Mouse (Mus musculus) liver, adult 2 months (tissue): ENCODE data around the gene Tff2. TPM values are rescaled to one million over a fixed set of nuclear protein-coding genes. Genes with fewer than 3 reads are reported as not detected.

Experiments used
- DNase-seq: peaks from one replicate; pipeline ENCODE4 v3.0.0-alpha.2; 2011; ENCODE audit warnings: low read depth, low spot score; ENCODE audit errors: extremely low read depth
- H3K27ac ChIP-seq: fragments of 200-500 bp; replicated peaks from 2 replicates; pipeline ENCODE4 v1.5.1; 2012; ENCODE audit warnings: low read depth, mild to moderate bottlenecking, control low read depth, inconsistent platforms, low read length; ENCODE audit not compliant: insufficient read depth
- H3K27me3 ChIP-seq: fragments of 200-500 bp; 2 replicates; pipeline ENCODE4 v1.6.1; 2012; ENCODE audit warnings: mild to moderate bottlenecking, moderate library complexity, low read length, inconsistent platforms; ENCODE audit not compliant: control insufficient read depth, insufficient read depth
- H3K36me3 ChIP-seq: fragments of 200-500 bp; 2 replicates; pipeline ENCODE4 v1.6.1; 2012; ENCODE audit warnings: low read length, inconsistent platforms; ENCODE audit not compliant: control insufficient read depth, insufficient read depth
- H3K4me1 ChIP-seq: fragments of 200-500 bp; 2 replicates; pipeline ENCODE4 v1.6.1; 2011; ENCODE audit warnings: low read length; ENCODE audit not compliant: control insufficient read depth, insufficient read depth
- H3K4me3 ChIP-seq: fragments of 200-500 bp; 2 replicates; pipeline ENCODE4 v1.5.1; 2011; ENCODE audit warnings: low read depth, mild to moderate bottlenecking, control low read depth, low read length, moderate library complexity; ENCODE audit not compliant: insufficient read depth
- H3K79me2 ChIP-seq: fragments of 200-500 bp; 2 replicates; pipeline ENCODE4 v1.6.1; 2012; ENCODE audit warnings: inconsistent platforms, mild to moderate bottlenecking, low read length, moderate library complexity; ENCODE audit not compliant: control insufficient read depth, insufficient read depth
- H3K9ac ChIP-seq: fragments of 200-500 bp; 2 replicates; pipeline ENCODE4 v1.6.1; 2012; ENCODE audit warnings: low read depth, mild to moderate bottlenecking, control low read depth, inconsistent platforms, low read length
- CTCF ChIP-seq: fragments of 200-500 bp; IDR thresholded peaks from 2 replicates; pipeline ENCODE4 v1.5.1; 2011; ENCODE audit warnings: low read depth, low read length, control low read depth
- POLR2A ChIP-seq: fragments of 200-500 bp; IDR thresholded peaks from 2 replicates; pipeline ENCODE4 v1.6.1; 2011; ENCODE audit warnings: low read length, control low read depth; ENCODE audit not compliant: insufficient read depth; ENCODE audit errors: extremely low read depth
- WGBS: fragments of 180-500 bp; shearing (Covaris S2); methylation state at CpG from one replicate; pipeline ENCODE4 v1.1.7; 2018; 5-methylcytosine and 5-hydroxymethylcytosine counted together
- polyA plus RNA-seq: library from polyadenylated mRNA; depleted of rRNA; stranded (reverse); fragments of >200 nt; gene quantifications from 2 replicates; pipeline ENCODE4 v1.2.3, GENCODE M21; 2012; rRNA removed
- total RNA-seq: library from RNA; depleted of rRNA; stranded (reverse); fragments of >200 nt; gene quantifications from 2 replicates; pipeline ENCODE4 v1.2.3, GENCODE M21; 2014; rRNA removed

Gene Tff2
- total RNA-seq (2.2 and 5.8 TPM in 2 replicates), polyA plus RNA-seq (0.25 TPM in 1 of 2 replicates, not detected in the other)

DNA sequence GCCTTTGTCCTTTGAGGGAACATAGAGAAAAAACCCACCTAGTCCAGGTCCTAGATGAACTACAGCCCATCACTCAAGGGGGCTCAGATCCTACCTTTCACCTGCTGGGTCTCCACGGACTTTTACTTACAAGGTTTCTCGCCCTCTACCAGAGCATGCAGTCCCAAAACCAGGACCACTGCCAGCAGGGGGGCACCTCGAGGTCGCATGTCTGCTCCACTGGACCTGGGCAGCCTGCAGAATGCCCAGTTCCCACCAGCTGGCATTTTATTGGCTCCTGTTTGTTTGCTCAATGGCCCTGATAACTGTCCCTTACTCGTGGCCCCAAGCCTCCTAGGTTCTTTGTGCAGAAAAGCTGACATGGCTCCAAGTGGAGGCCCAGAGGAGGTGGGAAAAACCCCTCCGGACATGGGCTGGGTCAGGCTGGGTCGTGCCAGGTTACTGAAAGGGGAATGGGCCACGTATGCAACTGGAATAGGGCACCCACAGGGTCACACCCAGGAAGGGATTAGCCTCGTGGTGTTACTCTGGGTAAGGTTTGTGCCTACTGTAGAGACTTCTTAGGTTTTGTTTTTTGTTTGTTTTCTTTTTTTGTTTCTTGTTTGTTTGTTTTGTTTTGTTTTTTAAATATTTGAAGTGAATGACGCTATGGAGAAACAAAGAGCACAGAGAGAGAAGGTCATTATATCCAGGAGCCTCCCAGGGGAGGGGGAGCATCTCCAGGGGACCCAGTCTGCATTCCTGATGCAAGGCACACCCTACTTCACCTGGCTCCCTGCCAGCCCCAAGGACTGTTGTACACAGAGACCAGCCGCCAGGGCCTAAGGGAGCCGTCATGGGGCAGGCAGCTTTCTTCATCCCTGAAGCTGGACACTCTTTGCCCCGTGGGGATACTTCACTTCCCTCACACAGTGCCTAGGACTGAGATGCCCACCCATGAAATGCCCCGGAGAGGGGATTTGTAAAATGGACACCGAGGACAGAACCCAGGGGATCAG lies at the start of gene Tff2:
Tff2 (minus strand) TSS at position 243 of the 998 bp plus-strand sequence.
- TF ChIP-seq POLR2A (no peak), CTCF (no peak)
- H3K36me3 ChIP-seq, result no peaks in the 10 kb centered on the region
- H3K9ac ChIP-seq, result no peak within 1 kb of the TSS
- no peak for DNase-seq
- H3K27me3 ChIP-seq, result no peaks in the 10 kb centered on the region
- no peaks in the 10 kb centered on the region for H3K4me1 ChIP-seq
- H3K4me3 ChIP-seq, result no peak within 1 kb of the TSS
- H3K79me2 ChIP-seq, result no peaks in the 10 kb centered on the region
- H3K27ac ChIP-seq, result no peak within 1 kb of the TSS
- WGBS, result 70% methylated on average over 15 of the region's 15 CpGs

DNA sequence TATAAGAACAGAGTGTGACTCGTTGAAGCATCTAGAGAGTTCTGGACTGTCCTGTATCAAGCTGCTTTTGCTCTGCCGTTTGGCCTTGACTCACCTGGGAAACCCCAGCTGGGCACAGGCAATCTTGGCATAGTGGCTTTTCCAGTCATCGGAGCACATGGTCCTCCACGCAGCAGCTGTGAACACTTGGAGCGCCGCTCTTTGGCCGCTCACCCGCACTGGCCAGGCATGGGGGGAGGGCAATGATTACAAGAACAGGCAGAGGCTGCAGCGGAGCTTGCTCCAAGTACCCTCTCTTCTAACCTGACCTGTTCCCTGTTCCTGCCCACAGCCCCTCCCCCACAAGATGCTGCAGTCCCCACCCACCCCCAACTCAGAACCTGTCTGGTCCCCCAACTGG lies 49.3 kb upstream of the Tff2 start:
- Histone ChIP-seq H3K4me1 (no peaks in the 10 kb centered on the region), H3K9ac (no peak overlapping the region), H3K79me2 (no peaks in the 10 kb centered on the region), H3K4me3 (no peak overlapping the region), H3K36me3 (no peaks in the 10 kb centered on the region), H3K27ac (no peak overlapping the region), H3K27me3 (no peaks in the 10 kb centered on the region)
- 68% methylated on average over 9 of the region's 9 CpGs for WGBS
- DNase-seq, result no peak
- TF ChIP-seq POLR2A (no peak), CTCF (no peak)

DNA sequence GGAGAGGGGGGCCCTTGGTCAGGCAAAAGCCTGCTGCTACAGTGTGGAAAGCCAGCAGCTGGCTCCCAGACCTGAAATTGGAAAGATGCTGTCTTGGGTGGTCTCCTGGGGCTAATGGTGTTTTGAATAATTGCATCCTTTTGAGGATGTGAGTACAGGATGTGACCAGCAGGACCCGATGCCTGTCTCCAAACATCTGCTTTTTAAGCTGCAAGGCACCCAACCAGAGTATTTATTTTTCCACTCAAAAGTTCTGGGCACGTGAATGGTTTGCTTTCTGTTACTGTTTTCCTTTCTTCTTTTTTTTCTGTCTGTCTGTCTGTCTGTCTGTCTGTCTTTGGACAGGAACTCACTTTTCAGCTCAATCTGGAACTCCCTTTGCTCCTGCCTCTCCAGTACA lies 48.6 kb upstream of the Tff2 start:
- Histone ChIP-seq H3K79me2 (no peaks in the 10 kb centered on the region), H3K27ac (no peak overlapping the region), H3K4me1 (no peaks in the 10 kb centered on the region), H3K27me3 (no peaks in the 10 kb centered on the region), H3K4me3 (no peak overlapping the region), H3K9ac (no peak overlapping the region), H3K36me3 (no peaks in the 10 kb centered on the region)
- TF ChIP-seq POLR2A (no peak), CTCF (no peak)
- DNase-seq, result no peak
- WGBS, result 44% methylated on average over 2 of the region's 2 CpGs

DNA sequence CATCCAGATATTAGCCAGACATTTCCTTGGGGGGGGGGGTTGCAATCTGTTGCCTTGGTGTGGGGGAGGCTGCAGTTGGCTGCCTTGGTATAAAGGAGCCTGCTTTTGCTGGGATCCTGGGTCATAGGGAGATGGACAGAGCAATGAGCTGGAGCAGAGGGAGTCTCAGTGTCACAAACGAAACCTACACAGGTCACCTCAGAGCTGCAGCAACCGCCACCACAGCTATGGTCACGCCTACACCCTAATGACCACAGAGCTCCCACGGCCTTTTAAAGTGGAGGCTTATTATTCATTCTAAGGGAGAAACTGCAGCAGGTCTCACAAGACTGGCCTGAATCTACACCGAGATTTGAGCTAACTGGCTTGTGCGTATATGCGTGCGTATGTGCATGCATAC lies 47.7 kb upstream of the Tff2 start:
- Histone ChIP-seq H3K27ac (no peak overlapping the region), H3K4me1 (no peaks in the 10 kb centered on the region), H3K27me3 (no peaks in the 10 kb centered on the region), H3K79me2 (no peaks in the 10 kb centered on the region), H3K36me3 (no peaks in the 10 kb centered on the region), H3K9ac (no peak overlapping the region), H3K4me3 (no peak overlapping the region)
- TF ChIP-seq POLR2A (no peak), CTCF (no peak)
- WGBS, result 83% methylated on average over 8 of the region's 8 CpGs
- no peak for DNase-seq

DNA sequence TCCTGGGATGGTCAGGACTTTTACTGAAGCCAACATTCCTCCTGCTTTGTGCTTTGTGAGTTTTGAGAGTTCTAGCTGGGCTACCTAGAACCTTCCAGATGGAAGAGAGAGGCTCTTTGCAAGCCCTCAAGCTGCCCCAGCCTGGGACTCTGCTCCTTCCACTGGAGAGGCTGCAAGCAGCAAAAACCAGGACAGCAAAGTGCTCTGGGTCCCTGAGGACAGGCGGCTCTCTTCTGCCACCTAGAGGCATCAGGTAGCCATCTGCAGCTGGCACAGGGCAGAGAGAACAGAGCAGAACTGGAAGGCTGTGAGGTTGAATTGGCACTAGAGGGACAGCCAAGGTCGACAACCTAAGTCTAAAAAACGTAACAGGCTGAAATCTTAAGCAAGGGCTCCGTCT lies 43.3 kb upstream of the Tff2 start:
- Histone ChIP-seq H3K36me3 (no peaks in the 10 kb centered on the region), H3K4me1 (peaks cover 5% of the 10 kb centered on the region), H3K9ac (no peak overlapping the region), H3K27ac (no peak overlapping the region), H3K27me3 (no peaks in the 10 kb centered on the region), H3K4me3 (no peak overlapping the region), H3K79me2 (no peaks in the 10 kb centered on the region)
- no peak for TF ChIP-seq POLR2A
- peak; percentile 98 for TF ChIP-seq CTCF
- peak; percentile 72 for DNase-seq
- 6% methylated on average over 4 of the region's 4 CpGs for WGBS
